Mouse (Mus musculus): ENCODE results near the gene Rhot1. TPM values are rescaled to one million over a fixed set of nuclear protein-coding genes. Genes with fewer than 3 reads are reported as not detected.

Gene Rhot1
- polyA plus RNA-seq, 1 experiment = 5.4 TPM

DNA sequence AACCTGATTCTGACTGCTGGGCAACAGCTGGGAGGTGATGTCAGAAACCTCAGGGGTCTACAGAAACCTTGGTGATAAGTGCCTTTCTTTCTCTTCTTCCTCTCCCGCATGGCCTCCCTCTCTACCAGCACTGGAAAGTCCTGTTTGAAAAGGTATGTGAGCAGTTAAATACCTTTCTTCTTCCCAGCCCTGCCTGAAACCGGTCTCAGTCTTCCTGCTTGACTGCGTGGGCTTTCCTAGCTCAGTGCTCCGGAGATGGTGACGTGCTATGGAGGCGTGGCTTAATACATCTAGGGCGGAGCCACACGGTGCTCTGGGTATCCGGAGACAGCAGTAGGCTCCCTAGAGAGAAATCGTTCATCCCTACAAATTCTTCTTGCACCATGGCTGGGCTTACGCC, 93.7 kb downstream of the Rhot1 start:
- WGBS = 6% methylated on average over 11 of the region's 11 CpGs
- H3K4me3 ChIP-seq (ENCODE audit: extremely low read depth, insufficient read depth, insufficient read length) = peak overlapping the region; percentile 52; the same call in 1 of the 2 replicates
- TF ChIP-seq CTCF (IDR thresholded peaks at IDR 0.05; ENCODE audit: extremely low read depth, insufficient read depth, insufficient read length, insufficient replicate concordance) = no peak
- TF ChIP-seq POLR2A (IDR thresholded peaks at IDR 0.05; ENCODE audit: low read depth, low read length) = no peak
- H3K27ac ChIP-seq (ENCODE audit: insufficient read depth, low read length) = no peak overlapping the region
- peaks cover 15% of the 10 kb centered on the region for H3K27me3 ChIP-seq (ENCODE audit: control insufficient read depth, insufficient read depth, low read length)
- peak; percentile 52 to 62 for DNase-seq (ENCODE audit: low read depth in 1 of 2, low spot score in 2 of 2)
- H3K4me1 ChIP-seq (ENCODE audit: control insufficient read depth, insufficient read depth, insufficient read length) = peaks cover 11% of the 10 kb centered on the region
- H3K36me3 ChIP-seq (ENCODE audit: control insufficient read depth, insufficient read depth, low read length) = no peaks in the 10 kb centered on the region

GRCm38 (mm10) chr11:80303746-80304145, 94.9 kb downstream of the Rhot1 start:
- TF ChIP-seq POLR2A (IDR thresholded peaks at IDR 0.05; ENCODE audit: low read depth, low read length) (no peak), CTCF (IDR thresholded peaks at IDR 0.05; ENCODE audit: extremely low read depth, insufficient read depth, insufficient read length, insufficient replicate concordance) (no peak)
- no peak overlapping the region for H3K4me3 ChIP-seq (ENCODE audit: extremely low read depth, insufficient read depth, insufficient read length)
- H3K27ac ChIP-seq (ENCODE audit: insufficient read depth, low read length) = no peak overlapping the region
- DNase-seq (ENCODE audit: low read depth in 1 of 2, low spot score in 2 of 2) = no peak
- H3K4me1 ChIP-seq (ENCODE audit: control insufficient read depth, insufficient read depth, insufficient read length) = peaks cover 11% of the 10 kb centered on the region
- no peaks in the 10 kb centered on the region for H3K36me3 ChIP-seq (ENCODE audit: control insufficient read depth, insufficient read depth, low read length)
- peaks cover 14% of the 10 kb centered on the region for H3K27me3 ChIP-seq (ENCODE audit: control insufficient read depth, insufficient read depth, low read length)
- WGBS = 91% methylated on average over 3 of the region's 3 CpGs

DNA sequence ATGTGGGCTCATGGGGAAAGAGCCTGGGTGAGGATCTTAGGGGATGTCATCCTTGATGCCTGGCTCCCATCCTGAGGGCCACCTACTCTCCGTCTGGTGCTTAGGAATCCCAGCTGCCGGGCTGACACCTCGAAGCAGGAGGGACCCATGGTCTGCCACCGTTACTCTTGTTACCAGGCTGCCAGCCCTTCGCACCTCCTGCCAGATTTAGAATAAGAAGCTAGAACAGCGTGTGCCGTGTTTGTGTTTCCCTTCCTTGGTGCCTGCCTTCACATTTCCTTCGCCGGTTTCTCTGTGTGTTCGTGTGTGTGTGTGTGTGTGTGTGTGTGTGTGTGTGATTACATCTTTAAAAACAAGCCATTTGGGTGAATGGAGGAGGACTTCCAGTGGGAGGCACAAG, 96.0 kb downstream of the Rhot1 start:
- peaks cover 11% of the 10 kb centered on the region for H3K4me1 ChIP-seq (ENCODE audit: control insufficient read depth, insufficient read depth, insufficient read length)
- H3K36me3 ChIP-seq (ENCODE audit: control insufficient read depth, insufficient read depth, low read length) = no peaks in the 10 kb centered on the region
- TF ChIP-seq POLR2A (IDR thresholded peaks at IDR 0.05; ENCODE audit: low read depth, low read length) (no peak), CTCF (IDR thresholded peaks at IDR 0.05; ENCODE audit: extremely low read depth, insufficient read depth, insufficient read length, insufficient replicate concordance) (no peak)
- H3K27ac ChIP-seq (ENCODE audit: insufficient read depth, low read length) = no peak overlapping the region
- H3K4me3 ChIP-seq (ENCODE audit: extremely low read depth, insufficient read depth, insufficient read length) = no peak overlapping the region
- H3K27me3 ChIP-seq (ENCODE audit: control insufficient read depth, insufficient read depth, low read length) = peaks cover 14% of the 10 kb centered on the region
- no peak for DNase-seq (ENCODE audit: low read depth in 1 of 2, low spot score in 2 of 2)
- WGBS = 84% methylated on average over 10 of the region's 10 CpGs

DNA sequence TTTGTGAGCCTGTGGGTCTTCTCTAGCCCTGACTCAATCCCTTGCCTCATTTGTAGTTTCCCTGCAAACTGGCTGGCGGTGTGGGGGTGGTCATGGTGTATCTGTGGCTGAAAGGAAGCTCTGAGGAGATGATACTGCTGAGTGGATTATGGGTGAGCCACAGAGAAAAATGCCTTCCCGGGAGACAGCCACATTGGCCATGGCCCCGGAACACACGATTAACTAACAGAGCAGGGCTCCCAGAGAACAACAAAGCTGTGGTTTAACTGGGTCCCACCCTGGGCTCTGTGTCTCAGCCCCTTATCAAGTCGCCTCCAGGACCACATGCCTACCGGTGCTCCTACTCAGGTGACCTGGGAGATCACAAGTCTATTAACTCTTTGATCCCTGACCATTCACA, 99.7 kb downstream of the Rhot1 start:
- TF ChIP-seq POLR2A (IDR thresholded peaks at IDR 0.05; ENCODE audit: low read depth, low read length) (no peak), CTCF (IDR thresholded peaks at IDR 0.05; ENCODE audit: extremely low read depth, insufficient read depth, insufficient read length, insufficient replicate concordance) (no peak)
- 69% methylated on average over 6 of the region's 6 CpGs for WGBS

DNA sequence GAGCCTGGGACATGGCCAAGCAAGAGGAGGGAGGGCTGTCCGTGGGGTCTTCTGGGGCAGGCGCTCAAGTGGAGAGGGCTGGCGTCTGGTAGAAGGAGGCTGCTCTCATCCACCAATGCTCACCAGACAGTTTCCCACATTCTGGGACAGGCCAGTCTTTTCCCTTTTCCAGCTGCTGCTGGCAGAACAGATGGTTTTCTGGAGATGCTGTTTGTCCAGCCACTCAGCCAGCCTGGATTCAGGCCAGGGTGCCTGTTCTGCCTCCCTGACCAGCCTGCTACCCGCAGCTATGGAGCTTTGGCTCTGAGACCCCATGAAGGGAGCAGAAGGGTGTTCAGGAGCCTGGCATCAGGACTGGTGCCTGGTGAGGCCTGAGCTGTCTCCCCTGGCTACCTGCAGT, 102.5 kb downstream of the Rhot1 start:
- no peaks in the 10 kb centered on the region for H3K4me1 ChIP-seq (ENCODE audit: control insufficient read depth, insufficient read depth, insufficient read length)
- no peaks in the 10 kb centered on the region for H3K36me3 ChIP-seq (ENCODE audit: control insufficient read depth, insufficient read depth, low read length)
- no peak for TF ChIP-seq CTCF (IDR thresholded peaks at IDR 0.05; ENCODE audit: extremely low read depth, insufficient read depth, insufficient read length, insufficient replicate concordance)
- no peak for TF ChIP-seq POLR2A (IDR thresholded peaks at IDR 0.05; ENCODE audit: low read depth, low read length)
- no peak for DNase-seq (ENCODE audit: low read depth in 1 of 2, low spot score in 2 of 2)
- H3K27me3 ChIP-seq (ENCODE audit: control insufficient read depth, insufficient read depth, low read length) = no peaks in the 10 kb centered on the region
- H3K4me3 ChIP-seq (ENCODE audit: extremely low read depth, insufficient read depth, insufficient read length) = no peak overlapping the region
- 83% methylated on average over 4 of the region's 4 CpGs for WGBS
- H3K27ac ChIP-seq (ENCODE audit: insufficient read depth, low read length) = no peak overlapping the region

More for the DNA sequence above, 99.7 kb downstream of the Rhot1 start:
- Histone ChIP-seq H3K36me3 (ENCODE audit: control insufficient read depth, insufficient read depth, low read length) (no peaks in the 10 kb centered on the region), H3K27me3 (ENCODE audit: control insufficient read depth, insufficient read depth, low read length) (no peaks in the 10 kb centered on the region), H3K4me1 (ENCODE audit: control insufficient read depth, insufficient read depth, insufficient read length) (no peaks in the 10 kb centered on the region), H3K27ac (ENCODE audit: insufficient read depth, low read length) (no peak overlapping the region), H3K4me3 (ENCODE audit: extremely low read depth, insufficient read depth, insufficient read length) (no peak overlapping the region)
- no peak for DNase-seq (ENCODE audit: low read depth in 1 of 2, low spot score in 2 of 2)

GRCm38 (mm10) chr11:80312049-80312448, 103.2 kb downstream of the Rhot1 start:
- TF ChIP-seq POLR2A (IDR thresholded peaks at IDR 0.05; ENCODE audit: low read depth, low read length) (no peak), CTCF (IDR thresholded peaks at IDR 0.05; ENCODE audit: extremely low read depth, insufficient read depth, insufficient read length, insufficient replicate concordance) (no peak)
- Histone ChIP-seq H3K36me3 (ENCODE audit: control insufficient read depth, insufficient read depth, low read length) (no peaks in the 10 kb centered on the region), H3K4me1 (ENCODE audit: control insufficient read depth, insufficient read depth, insufficient read length) (no peaks in the 10 kb centered on the region), H3K4me3 (ENCODE audit: extremely low read depth, insufficient read depth, insufficient read length) (no peak overlapping the region), H3K27me3 (ENCODE audit: control insufficient read depth, insufficient read depth, low read length) (no peaks in the 10 kb centered on the region), H3K27ac (ENCODE audit: insufficient read depth, low read length) (no peak overlapping the region)
- DNase-seq (ENCODE audit: low read depth in 1 of 2, low spot score in 2 of 2) = no peak
- WGBS = 67% methylated on average over 2 of the region's 2 CpGs

GRCm38 (mm10) chr11:80312565-80312964, 103.7 kb downstream of the Rhot1 start:
- Histone ChIP-seq H3K27me3 (ENCODE audit: control insufficient read depth, insufficient read depth, low read length) (no peaks in the 10 kb centered on the region), H3K27ac (ENCODE audit: insufficient read depth, low read length) (no peak overlapping the region), H3K4me3 (ENCODE audit: extremely low read depth, insufficient read depth, insufficient read length) (no peak overlapping the region), H3K4me1 (ENCODE audit: control insufficient read depth, insufficient read depth, insufficient read length) (no peaks in the 10 kb centered on the region), H3K36me3 (ENCODE audit: control insufficient read depth, insufficient read depth, low read length) (no peaks in the 10 kb centered on the region)
- DNase-seq (ENCODE audit: low read depth in 1 of 2, low spot score in 2 of 2) = no peak
- 47% methylated on average over 6 of the region's 6 CpGs for WGBS
- no peak for TF ChIP-seq POLR2A (IDR thresholded peaks at IDR 0.05; ENCODE audit: low read depth, low read length)
- no peak for TF ChIP-seq CTCF (IDR thresholded peaks at IDR 0.05; ENCODE audit: extremely low read depth, insufficient read depth, insufficient read length, insufficient replicate concordance)

Data from spleen, adult 2 months (tissue).